In genomic region chr4:154015476-154015875, GRCm38 (mm10) we compare ENCODE assay signal across 20 mouse cellular contexts. TPM values are rescaled to one million over a fixed set of nuclear protein-coding genes. Genes with fewer than 3 reads are reported as not detected.
"Had no signal": no experiment of that assay in that cellular context is flagged by ENCODE, and none has a peak within 500 bp of the region (broad histone marks: within the 10 kb centered on the region; RNA-seq: fewer than 3 reads in every experiment).

No protein-coding gene starts in this region.

- ATAC-seq: midbrain, embryonic 15.5 days had no signal

- H3K27me3 ChIP-seq: megakaryocyte, embryonic 14.5 days; midbrain, embryonic 15.5 days; neural tube, embryonic 12.5 days had no signal

- H3K9me3 ChIP-seq: limb, embryonic 10.5 days; megakaryocyte, embryonic 14.5 days; midbrain, embryonic 15.5 days; neural tube, embryonic 12.5 days had no signal

- H3K27ac ChIP-seq: limb, embryonic 10.5 days; macrophage; midbrain, embryonic 15.5 days; neural tube, embryonic 12.5 days had no signal

- H3K9ac ChIP-seq: lung, embryonic 14.5 days; midbrain, embryonic 15.5 days; neural tube, embryonic 12.5 days had no signal

- DNase-seq: lung, embryonic 14.5 days; lung, postnatal 10 days; retina, postnatal 1 day; thymus, postnatal 36 days had no signal

- H3K4me2 ChIP-seq: liver, embryonic 11.5 days; lung, embryonic 14.5 days; midbrain, embryonic 11.5 days; midbrain, embryonic 15.5 days; neural tube, embryonic 12.5 days had no signal

- H3K4me3 ChIP-seq: limb, embryonic 10.5 days; midbrain, embryonic 15.5 days; neural tube, embryonic 12.5 days had no signal

RNA-seq across cellular contexts. Expression of gene Ccdc27, which starts 27.0 kb away (rescaled TPM):
- total RNA-seq: left cerebral cortex, adult 18-20 months; monocyte, adult 5-6 weeks; neutrophil, adult 5-6 weeks had no signal
- polyA plus RNA-seq: intestine, embryonic 14.5 days; large intestine, adult 2 months; limb, embryonic 10.5 days; limb, embryonic 14.5 days; macrophage; midbrain, embryonic 11.5 days; midbrain, embryonic 15.5 days; neural tube, embryonic 12.5 days; small intestine, adult 2 months; stomach, embryonic 16.5 days; thymus, postnatal 0 days had no signal
